Mouse (Mus musculus) ES-Bruce4 (cell line): Measurements from ENCODE around the gene C1qc. TPM values are rescaled to one million over a fixed set of nuclear protein-coding genes. Genes with fewer than 3 reads are reported as not detected.
A peak's percentile ranks its signal among the peaks of the same experiment; 100 is the strongest.

Experiments
- H3K27ac ChIP-seq: 2 replicates; pipeline ENCODE4 v1.5.1; 2012; ENCODE audit warnings: low read length, inconsistent platforms; ENCODE audit not compliant: insufficient read depth
- H3K27me3 ChIP-seq: 2 replicates; pipeline ENCODE4 v1.6.1; 2012; ENCODE audit warnings: mild to moderate bottlenecking, low read length, inconsistent platforms; ENCODE audit not compliant: control insufficient read depth, poor library complexity, insufficient read depth, severe bottlenecking
- H3K36me3 ChIP-seq: 2 replicates; pipeline ENCODE4 v1.6.1; 2012; ENCODE audit warnings: inconsistent platforms, mild to moderate bottlenecking, low read length, moderate library complexity; ENCODE audit not compliant: control insufficient read depth, poor library complexity, insufficient read depth, severe bottlenecking
- H3K4me1 ChIP-seq: one replicate; pipeline ENCODE4 v1.8.1; 2011; ENCODE audit warnings: low read length; ENCODE audit not compliant: control insufficient read depth, insufficient read depth
- H3K4me3 ChIP-seq: 2 replicates; pipeline ENCODE4 v1.5.1; 2011; ENCODE audit warnings: low read depth, mild to moderate bottlenecking, low read length
- H3K9ac ChIP-seq: 2 replicates; pipeline ENCODE4 v1.6.1; 2012; ENCODE audit warnings: low read depth, mild to moderate bottlenecking, inconsistent platforms; ENCODE audit not compliant: poor library complexity, severe bottlenecking
- H3K9me3 ChIP-seq: replicated peaks from 2 replicates; pipeline ENCODE4 v1.6.1; 2012; ENCODE audit warnings: mild to moderate bottlenecking, low read length, inconsistent platforms; ENCODE audit not compliant: control insufficient read depth, poor library complexity, insufficient read depth, severe bottlenecking
- CTCF ChIP-seq: IDR thresholded peaks from one replicate; pipeline ENCODE4 v1.8.1; 2011; ENCODE audit warnings: low read depth, low read length
- EP300 ChIP-seq: IDR thresholded peaks from 2 replicates; pipeline ENCODE4 v1.6.1; 2011; ENCODE audit warnings: low read depth, low read length; ENCODE audit not compliant: insufficient read depth
- POLR2A ChIP-seq: IDR thresholded peaks from one replicate; pipeline ENCODE4 v1.8.1; 2011; ENCODE audit warnings: low read length; ENCODE audit not compliant: insufficient read depth
- polyA plus RNA-seq: library from polyadenylated mRNA; stranded (reverse); fragments of >200 nt; gene quantifications from 2 replicates; pipeline ENCODE4 v1.2.4, GENCODE M21; 2011; ENCODE audit warnings: low read depth; ENCODE audit not compliant: missing spikeins, insufficient read depth, insufficient read length

C1qc gene
- polyA plus RNA-seq, 1 experiment: not detected

GRCm38 (mm10) chr4:136878601-136879000 lies 14.3 kb downstream of the C1qc start:
- H3K27ac ChIP-seq: no peak overlapping the region; the same call in 1 of the 2 replicates
- H3K36me3 ChIP-seq: no peaks in the 10 kb centered on the region
- TF ChIP-seq CTCF (no peak), EP300 (no peak), POLR2A (no peak)
- H3K9ac ChIP-seq: no peak overlapping the region
- H3K9me3 ChIP-seq: no peaks in the 10 kb centered on the region
- H3K4me1 ChIP-seq: no peaks in the 10 kb centered on the region
- no peak overlapping the region for H3K4me3 ChIP-seq
- H3K27me3 ChIP-seq: no peaks in the 10 kb centered on the region

GRCm38 (mm10) chr4:136878171-136878570 lies 14.7 kb downstream of the C1qc start:
- Histone ChIP-seq H3K27ac (no peak overlapping the region), H3K4me1 (no peaks in the 10 kb centered on the region)

GRCm38 (mm10) chr4:136876971-136877370 lies 15.9 kb downstream of the C1qc start:
- Histone ChIP-seq H3K9ac (no peak overlapping the region), H3K27me3 (no peaks in the 10 kb centered on the region), H3K4me3 (no peak overlapping the region), H3K27ac (no peak overlapping the region), H3K36me3 (no peaks in the 10 kb centered on the region), H3K9me3 (no peaks in the 10 kb centered on the region), H3K4me1 (no peaks in the 10 kb centered on the region)
- TF ChIP-seq EP300 (no peak), POLR2A (no peak), CTCF (peak; percentile 74)

More at GRCm38 (mm10) chr4:136878171-136878570, 14.7 kb downstream of the C1qc start:
- Histone ChIP-seq H3K4me3 (peak overlapping the region; percentile 18), H3K9me3 (no peaks in the 10 kb centered on the region), H3K27me3 (no peaks in the 10 kb centered on the region), H3K36me3 (no peaks in the 10 kb centered on the region), H3K9ac (no peak overlapping the region)
- TF ChIP-seq POLR2A (no peak), CTCF (no peak), EP300 (peak; percentile 79)

GRCm38 (mm10) chr4:136875012-136875411 lies 17.9 kb downstream of the C1qc start:
- TF ChIP-seq EP300: no peak
- H3K9ac ChIP-seq: no peak overlapping the region
- no peaks in the 10 kb centered on the region for H3K9me3 ChIP-seq
- H3K36me3 ChIP-seq: no peaks in the 10 kb centered on the region
- H3K4me3 ChIP-seq: no peak overlapping the region
- no peak overlapping the region for H3K27ac ChIP-seq
- no peaks in the 10 kb centered on the region for H3K27me3 ChIP-seq
- H3K4me1 ChIP-seq: no peaks in the 10 kb centered on the region

- Histone ChIP-seq H3K9me3 (no peaks in the 10 kb centered on the region), H3K4me1 (no peaks in the 10 kb centered on the region), H3K27ac (no peak overlapping the region), H3K4me3 (no peak overlapping the region), H3K9ac (no peak overlapping the region), H3K36me3 (no peaks in the 10 kb centered on the region), H3K27me3 (no peaks in the 10 kb centered on the region)
- TF ChIP-seq POLR2A (no peak), EP300 (no peak), CTCF (no peak)
Measured at GRCm38 (mm10) chr4:136868371-136868770, 24.5 kb downstream of the C1qc start.

GRCm38 (mm10) chr4:136867690-136868345 lies 25.0 kb downstream of the C1qc start:
- no peak for TF ChIP-seq CTCF
- no peak for TF ChIP-seq POLR2A
- no peak for TF ChIP-seq EP300
- Histone ChIP-seq H3K4me3 (no peak overlapping the region), H3K4me1 (no peaks in the 10 kb centered on the region), H3K36me3 (no peaks in the 10 kb centered on the region), H3K27me3 (no peaks in the 10 kb centered on the region), H3K27ac (no peak overlapping the region), H3K9me3 (no peaks in the 10 kb centered on the region), H3K9ac (no peak overlapping the region)
